Mouse (Mus musculus): ENCODE measurements around the gene Dnaaf3. TPM values are rescaled to one million over a fixed set of nuclear protein-coding genes. Genes with fewer than 3 reads are reported as not detected.
A peak's percentile ranks its signal among the peaks of the same experiment; 100 is the strongest.
"Not testable (repeated sequence)": the region's sequence is repeated elsewhere in the genome, so short reads cannot be mapped to it uniquely, and the experiment has no call there.

The Dnaaf3 gene
- polyA plus RNA-seq (2015; fragmentation: Nextera tagmentation; extraction: Ambion mirVana): 2.2 and 2.4 TPM in 2 replicates

GRCm38 (mm10) chr7:4532005-4532729, at the start of gene Dnaaf3:
Gene Dnaaf3, minus strand, starts transcription at chr7:4532453.
- ATAC-seq: peak; percentile 47
- H3K9me3 ChIP-seq (replicated peaks; ENCODE audit: control insufficient read depth, low read length, poor library complexity, severe bottlenecking): no peaks in the 10 kb centered on the region
- H3K27ac ChIP-seq (ENCODE audit: low read length): no peak within 1 kb of the TSS
- H3K27me3 ChIP-seq (ENCODE audit: control insufficient read depth, insufficient read depth, low read depth, low read length): peaks cover 7% of the 10 kb centered on the region
- peak within 1 kb of the TSS; percentile 14; the same call in 1 of the 2 replicates for H3K4me3 ChIP-seq (ENCODE audit: low read depth, low read length)
- H3K9ac ChIP-seq (ENCODE audit: low read depth, low read length): no peak within 1 kb of the TSS; the same call in 1 of the 2 replicates
- WGBS: 3% methylated on average over 28 of the region's 28 CpGs
- H3K4me1 ChIP-seq (ENCODE audit: control insufficient read depth, insufficient read depth, low read length): peaks cover 5% of the 10 kb centered on the region
- peak within 1 kb of the TSS; percentile 32 for H3K4me2 ChIP-seq (ENCODE audit: low read length)
- no peaks in the 10 kb centered on the region for H3K36me3 ChIP-seq (ENCODE audit: control insufficient read depth, insufficient read depth, low read length)

DNA sequence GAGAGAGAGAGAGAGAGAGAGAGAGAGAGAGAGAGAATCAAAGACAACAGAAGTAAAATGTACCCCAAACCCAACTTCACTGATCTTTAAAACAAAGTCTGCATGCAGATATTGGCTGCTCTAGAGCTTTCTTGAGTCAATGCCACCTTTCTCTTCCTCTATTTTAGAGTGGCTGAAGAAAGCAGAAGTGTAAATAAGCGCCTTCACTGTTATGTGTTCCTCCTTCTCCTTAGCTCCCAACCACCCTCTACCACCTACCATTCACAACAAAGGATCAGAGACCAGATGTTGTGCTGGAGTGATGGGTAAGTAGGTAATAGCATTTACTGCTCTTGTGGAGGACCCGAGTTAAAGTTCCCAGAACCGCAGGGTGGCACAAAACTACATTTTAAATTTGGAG, 49.2 kb upstream of the Dnaaf3 start:
- H3K9ac ChIP-seq (ENCODE audit: low read depth, low read length); H3K4me1 ChIP-seq (ENCODE audit: control insufficient read depth, insufficient read depth, low read length); H3K9me3 ChIP-seq (replicated peaks; ENCODE audit: control insufficient read depth, low read length, poor library complexity, severe bottlenecking); H3K4me3 ChIP-seq (ENCODE audit: low read depth, low read length); H3K36me3 ChIP-seq (ENCODE audit: control insufficient read depth, insufficient read depth, low read length); ATAC-seq; H3K4me2 ChIP-seq (ENCODE audit: low read length); H3K27me3 ChIP-seq (ENCODE audit: control insufficient read depth, insufficient read depth, low read depth, low read length); H3K27ac ChIP-seq (ENCODE audit: low read length): not testable (repeated sequence)
- 82% methylated on average over 3 of the region's 3 CpGs for WGBS

- H3K4me1 ChIP-seq (ENCODE audit: control insufficient read depth, insufficient read depth, low read length); H3K9me3 ChIP-seq (replicated peaks; ENCODE audit: control insufficient read depth, low read length, poor library complexity, severe bottlenecking); H3K36me3 ChIP-seq (ENCODE audit: control insufficient read depth, insufficient read depth, low read length); H3K4me3 ChIP-seq (ENCODE audit: low read depth, low read length); H3K4me2 ChIP-seq (ENCODE audit: low read length); H3K9ac ChIP-seq (ENCODE audit: low read depth, low read length); ATAC-seq; H3K27me3 ChIP-seq (ENCODE audit: control insufficient read depth, insufficient read depth, low read depth, low read length); H3K27ac ChIP-seq (ENCODE audit: low read length): not testable (repeated sequence)
- 58% methylated on average over 1 of the region's 2 CpGs for WGBS
Observed at GRCm38 (mm10) chr7:4572361-4572760, 40.1 kb upstream of the Dnaaf3 start.

GRCm38 (mm10) chr7:4562660-4563059, 30.4 kb upstream of the Dnaaf3 start:
- 96% methylated on average over 3 of the region's 3 CpGs for WGBS
- Histone ChIP-seq H3K4me3 (ENCODE audit: low read depth, low read length) (no peak overlapping the region), H3K9ac (ENCODE audit: low read depth, low read length) (no peak overlapping the region), H3K27ac (ENCODE audit: low read length) (no peak overlapping the region), H3K4me2 (ENCODE audit: low read length) (no peak overlapping the region), H3K4me1 (ENCODE audit: control insufficient read depth, insufficient read depth, low read length) (no peaks in the 10 kb centered on the region), H3K27me3 (ENCODE audit: control insufficient read depth, insufficient read depth, low read depth, low read length) (no peaks in the 10 kb centered on the region), H3K9me3 (replicated peaks; ENCODE audit: control insufficient read depth, low read length, poor library complexity, severe bottlenecking) (no peaks in the 10 kb centered on the region), H3K36me3 (ENCODE audit: control insufficient read depth, insufficient read depth, low read length) (no peaks in the 10 kb centered on the region)
- ATAC-seq: no peak

DNA sequence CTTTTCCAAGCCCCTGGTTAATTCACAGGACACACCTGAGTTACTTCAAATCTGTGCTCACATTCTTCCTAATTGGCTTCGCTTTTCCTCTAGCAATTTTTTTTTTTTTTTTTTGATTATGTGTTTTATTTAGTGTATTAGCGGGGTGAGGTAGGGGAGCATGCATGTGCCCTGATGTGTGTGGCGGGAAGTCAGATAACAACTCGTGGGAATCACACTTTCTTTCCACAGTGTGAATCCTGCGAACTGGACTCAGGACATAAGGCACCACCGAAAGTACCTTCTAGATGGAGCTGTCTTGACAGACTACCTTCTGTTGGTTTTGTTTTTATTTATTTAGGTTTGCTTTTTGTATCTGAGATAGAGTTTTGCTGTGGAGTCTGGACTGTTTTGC, 24.9 kb upstream of the Dnaaf3 start:
- no peak overlapping the region; the same call in 1 of the 2 replicates for H3K9ac ChIP-seq (ENCODE audit: low read depth, low read length)
- H3K27me3 ChIP-seq (ENCODE audit: control insufficient read depth, insufficient read depth, low read depth, low read length): no peaks in the 10 kb centered on the region
- ATAC-seq: 0 out of 2 replicates have a peak, but pooled peaks have one; percentile 55
- H3K9me3 ChIP-seq (replicated peaks; ENCODE audit: control insufficient read depth, low read length, poor library complexity, severe bottlenecking): no peaks in the 10 kb centered on the region
- H3K4me3 ChIP-seq (ENCODE audit: low read depth, low read length): peak overlapping the region; percentile 8; the same call in 1 of the 2 replicates
- peak overlapping the region; percentile 60; the same call in 1 of the 2 replicates for H3K27ac ChIP-seq (ENCODE audit: low read length)
- WGBS: 68% methylated on average over 6 of the region's 6 CpGs
- H3K4me1 ChIP-seq (ENCODE audit: control insufficient read depth, insufficient read depth, low read length): no peaks in the 10 kb centered on the region
- H3K4me2 ChIP-seq (ENCODE audit: low read length): peak overlapping the region; percentile 43
- H3K36me3 ChIP-seq (ENCODE audit: control insufficient read depth, insufficient read depth, low read length): no peaks in the 10 kb centered on the region

GRCm38 (mm10) chr7:4556256-4557166, 24.3 kb upstream of the Dnaaf3 start:
- Histone ChIP-seq H3K4me2 (ENCODE audit: low read length) (peak overlapping the region; percentile 43), H3K4me3 (ENCODE audit: low read depth, low read length) (peak overlapping the region; percentile 18; the same call in 1 of the 2 replicates), H3K27ac (ENCODE audit: low read length) (peak overlapping the region; percentile 60; the same call in 1 of the 2 replicates), H3K36me3 (ENCODE audit: control insufficient read depth, insufficient read depth, low read length) (no peaks in the 10 kb centered on the region), H3K27me3 (ENCODE audit: control insufficient read depth, insufficient read depth, low read depth, low read length) (no peaks in the 10 kb centered on the region), H3K9me3 (replicated peaks; ENCODE audit: control insufficient read depth, low read length, poor library complexity, severe bottlenecking) (no peaks in the 10 kb centered on the region), H3K9ac (ENCODE audit: low read depth, low read length) (peak overlapping the region; percentile 11; the same call in 1 of the 2 replicates), H3K4me1 (ENCODE audit: control insufficient read depth, insufficient read depth, low read length) (no peaks in the 10 kb centered on the region)
- ATAC-seq: peak; percentile 96
- WGBS: 19% methylated on average over 15 of the region's 15 CpGs

GRCm38 (mm10) chr7:4547221-4547641, 15.0 kb upstream of the Dnaaf3 start, which contains the start of gene Syt5:
Gene Syt5, minus strand, starts transcription at chr7:4547541.
- peak; percentile 90 for ATAC-seq
- H3K27me3 ChIP-seq (ENCODE audit: control insufficient read depth, insufficient read depth, low read depth, low read length): no peaks in the 10 kb centered on the region
- H3K36me3 ChIP-seq (ENCODE audit: control insufficient read depth, insufficient read depth, low read length): no peaks in the 10 kb centered on the region
- no peaks in the 10 kb centered on the region for H3K9me3 ChIP-seq (replicated peaks; ENCODE audit: control insufficient read depth, low read length, poor library complexity, severe bottlenecking)
- WGBS: 5% methylated on average over 33 of the region's 33 CpGs
- peak within 1 kb of the TSS; percentile 95 for H3K27ac ChIP-seq (ENCODE audit: low read length)
- H3K4me3 ChIP-seq (ENCODE audit: low read depth, low read length): peak within 1 kb of the TSS; percentile 63
- peak within 1 kb of the TSS; percentile 90 for H3K4me2 ChIP-seq (ENCODE audit: low read length)
- peak within 1 kb of the TSS; percentile 78 for H3K9ac ChIP-seq (ENCODE audit: low read depth, low read length)
- H3K4me1 ChIP-seq (ENCODE audit: control insufficient read depth, insufficient read depth, low read length): peaks cover 10% of the 10 kb centered on the region

DNA sequence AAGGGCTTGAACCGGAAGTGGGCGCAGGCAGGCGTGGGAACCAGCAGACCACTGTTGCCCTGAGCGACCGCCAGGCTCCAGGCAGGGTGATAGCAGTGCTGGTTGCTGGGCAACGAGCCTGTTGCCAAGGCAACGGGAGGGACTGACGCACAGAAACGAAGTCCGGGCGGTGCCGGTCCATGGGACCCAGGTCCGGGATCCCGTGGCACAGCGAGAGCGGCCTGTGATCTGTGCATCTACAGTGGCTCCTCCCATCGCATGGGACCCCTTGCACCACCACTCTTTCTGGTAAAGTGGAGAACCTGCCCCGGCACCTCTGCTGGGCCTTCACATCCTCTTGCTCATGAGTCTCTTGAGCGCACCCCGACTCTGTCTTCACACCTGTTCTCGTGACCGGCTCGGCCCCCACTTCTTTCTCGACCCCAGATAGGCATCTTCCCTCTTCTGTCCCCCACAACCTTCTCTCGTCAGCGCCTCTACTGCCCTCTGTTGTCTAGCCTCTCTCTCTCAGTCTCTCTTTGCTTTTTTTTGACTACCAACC, 14.4 kb upstream of the Dnaaf3 start:
- peak overlapping the region; percentile 95 for H3K27ac ChIP-seq (ENCODE audit: low read length)
- H3K9me3 ChIP-seq (replicated peaks; ENCODE audit: control insufficient read depth, low read length, poor library complexity, severe bottlenecking): no peaks in the 10 kb centered on the region

More for the DNA sequence above, 14.4 kb upstream of the Dnaaf3 start:
- Histone ChIP-seq H3K4me2 (ENCODE audit: low read length) (peak overlapping the region; percentile 90), H3K9ac (ENCODE audit: low read depth, low read length) (peak overlapping the region; percentile 78), H3K4me1 (ENCODE audit: control insufficient read depth, insufficient read depth, low read length) (peaks cover 10% of the 10 kb centered on the region), H3K36me3 (ENCODE audit: control insufficient read depth, insufficient read depth, low read length) (peaks cover 5% of the 10 kb centered on the region), H3K4me3 (ENCODE audit: low read depth, low read length) (peak overlapping the region; percentile 63), H3K27me3 (ENCODE audit: control insufficient read depth, insufficient read depth, low read depth, low read length) (no peaks in the 10 kb centered on the region)
- ATAC-seq: peak; percentile 91
- under 1% methylated on average over 26 of the region's 26 CpGs for WGBS
